Comparison of ENCODE assay signal across 40 mouse cellular contexts in the genomic region with DNA sequence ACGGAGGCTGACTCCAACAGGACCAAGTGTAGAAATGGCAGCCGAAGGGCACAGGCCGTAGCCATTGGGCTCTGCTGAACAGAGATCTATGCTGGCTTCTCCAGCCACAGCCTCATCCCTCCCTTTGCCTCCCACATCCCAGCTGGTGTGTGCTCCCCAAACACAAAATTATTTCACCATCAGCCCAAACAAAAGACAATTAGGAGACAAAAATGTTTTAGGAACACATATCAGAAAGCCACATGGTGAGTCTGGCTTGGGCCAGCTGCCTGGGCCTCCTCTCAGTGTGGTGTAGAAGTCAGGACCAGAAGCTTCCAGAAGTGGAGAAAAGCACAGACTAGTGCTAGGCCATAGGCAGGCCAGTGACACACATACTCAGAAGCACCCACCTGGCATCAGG. TPM values are rescaled to one million over a fixed set of nuclear protein-coding genes. Genes with fewer than 3 reads are reported as not detected.
"Had no signal": no experiment of that assay in that cellular context is flagged by ENCODE, and none has a peak within 500 bp of the region (broad histone marks: within the 10 kb centered on the region; RNA-seq: fewer than 3 reads in every experiment).

No protein-coding gene starts in this region.

- ATAC-seq: forebrain, postnatal 0 days; hindbrain, postnatal 0 days; intestine, embryonic 16.5 days; liver, embryonic 12.5 days had no signal

- H3K4me2 ChIP-seq: heart, embryonic 11.5 days; heart, embryonic 13.5 days; heart, embryonic 15.5 days; hindbrain, embryonic 13.5 days; hindbrain, embryonic 15.5 days; kidney, embryonic 15.5 days; limb, embryonic 13.5 days; limb, embryonic 15.5 days; liver, embryonic 12.5 days had no signal

- DNase-seq: forebrain, postnatal 0 days; gastrocnemius, postnatal 14 days; gastrocnemius, postnatal 36 days; heart, adult 11 months; heart, adult 2 months; heart, postnatal 14 days; heart, postnatal 36 days; kidney, adult 11 months; kidney, adult 9 months; kidney, postnatal 14 days; kidney, postnatal 36 days; left cerebral cortex, postnatal 4 days had no signal

- H3K4me1 ChIP-seq: heart, embryonic 13.5 days; heart, embryonic 15.5 days; hindbrain, embryonic 13.5 days; hindbrain, embryonic 15.5 days; liver, embryonic 12.5 days had no signal

- H3K27ac ChIP-seq: heart, adult 2 months; heart, embryonic 13.5 days; heart, embryonic 15.5 days; hindbrain, embryonic 13.5 days; hindbrain, embryonic 15.5 days; hindbrain, postnatal 0 days; kidney, embryonic 15.5 days; kidney, postnatal 0 days; limb, embryonic 13.5 days; limb, embryonic 15.5 days; liver, embryonic 12.5 days; liver, embryonic 14.5 days had no signal

- H3K9me3 ChIP-seq: heart, embryonic 13.5 days; heart, embryonic 15.5 days; hindbrain, embryonic 13.5 days; hindbrain, embryonic 15.5 days; kidney, embryonic 15.5 days; limb, embryonic 13.5 days; limb, embryonic 15.5 days; liver, embryonic 12.5 days had no signal

- H3K9ac ChIP-seq: forebrain, postnatal 0 days; heart, embryonic 13.5 days; heart, embryonic 15.5 days; hindbrain, embryonic 13.5 days; hindbrain, embryonic 15.5 days; kidney, embryonic 15.5 days; limb, embryonic 13.5 days; limb, embryonic 15.5 days; liver, embryonic 12.5 days; liver, embryonic 14.5 days had no signal

- H3K36me3 ChIP-seq: heart, embryonic 13.5 days; heart, embryonic 15.5 days; hindbrain, embryonic 13.5 days; hindbrain, embryonic 15.5 days; kidney, embryonic 15.5 days; limb, embryonic 13.5 days; limb, embryonic 15.5 days; liver, embryonic 12.5 days had no signal

- H3K27me3 ChIP-seq: heart, embryonic 15.5 days; hindbrain, embryonic 13.5 days; hindbrain, embryonic 15.5 days; kidney, embryonic 15.5 days; limb, embryonic 15.5 days; liver, embryonic 12.5 days had no signal

- H3K4me3 ChIP-seq: heart, adult 2 months; heart, embryonic 13.5 days; heart, embryonic 15.5 days; hindbrain, embryonic 13.5 days; hindbrain, embryonic 15.5 days; kidney, embryonic 15.5 days; limb, embryonic 13.5 days; limb, embryonic 15.5 days; liver, embryonic 12.5 days had no signal

RNA-seq across cellular contexts. Expression of gene Sohlh1, which starts 3.0 kb away (rescaled TPM):
- total RNA-seq: forebrain, postnatal 0 days; gastrocnemius, adult 18-20 months; gastrocnemius, adult 8-10 months; gastrocnemius, postnatal 14 days; gastrocnemius, postnatal 36 days; heart, adult 2 months; heart, postnatal 14 days; heart, postnatal 36 days; hematopoietic stem cell, adult 5-6 weeks; hindbrain, postnatal 0 days; layer of hippocampus, adult 8-10 months; layer of hippocampus, postnatal 14 days; left cerebral cortex, adult 18-20 months; left cerebral cortex, adult 8-10 months; left cerebral cortex, postnatal 10 days; left cerebral cortex, postnatal 25 days; left cerebral cortex, postnatal 4 days; liver, adult 2 months had no signal
- polyA plus RNA-seq: forebrain, postnatal 0 days; heart, adult 2 months; heart, embryonic 11.5 days; heart, embryonic 13.5 days; heart, embryonic 15.5 days; heart, postnatal 0 days; hindbrain, embryonic 11.5 days; hindbrain, embryonic 13.5 days; hindbrain, embryonic 15.5 days; hindbrain, postnatal 0 days; intestine, embryonic 14.5 days; intestine, embryonic 16.5 days; kidney, embryonic 15.5 days; kidney, postnatal 0 days; large intestine, adult 2 months; limb, embryonic 15.5 days; liver, adult 2 months; liver, embryonic 12.5 days; liver, embryonic 14.5 days had no signal

RNA-seq across cellular contexts. Expression of gene Kcnt1, which starts 19.4 kb away (rescaled TPM):
- total RNA-seq: hematopoietic stem cell, adult 5-6 weeks had no signal
- polyA plus RNA-seq: heart, embryonic 15.5 days had no signal

RNA-seq across cellular contexts. Expression of gene Lcn9, which starts 21.1 kb away (rescaled TPM):
- total RNA-seq: forebrain, postnatal 0 days; gastrocnemius, adult 18-20 months; gastrocnemius, adult 8-10 months; gastrocnemius, postnatal 14 days; gastrocnemius, postnatal 36 days; heart, adult 2 months; heart, postnatal 14 days; heart, postnatal 36 days; hematopoietic stem cell, adult 5-6 weeks; hindbrain, postnatal 0 days; layer of hippocampus, adult 8-10 months; layer of hippocampus, postnatal 14 days; left cerebral cortex, adult 18-20 months; left cerebral cortex, adult 8-10 months; left cerebral cortex, postnatal 10 days; left cerebral cortex, postnatal 25 days; left cerebral cortex, postnatal 4 days; liver, adult 2 months had no signal
- polyA plus RNA-seq: forebrain, postnatal 0 days; heart, adult 2 months; heart, embryonic 11.5 days; heart, embryonic 13.5 days; heart, embryonic 15.5 days; heart, postnatal 0 days; hindbrain, embryonic 11.5 days; hindbrain, embryonic 13.5 days; hindbrain, embryonic 15.5 days; hindbrain, postnatal 0 days; intestine, embryonic 14.5 days; intestine, embryonic 16.5 days; kidney, adult 2 months; kidney, embryonic 15.5 days; kidney, postnatal 0 days; limb, embryonic 13.5 days; limb, embryonic 15.5 days; liver, adult 2 months; liver, embryonic 12.5 days; liver, embryonic 14.5 days had no signal

RNA-seq across cellular contexts. Expression of gene Glt6d1, which starts 28.4 kb away (rescaled TPM):
- total RNA-seq: forebrain, postnatal 0 days; gastrocnemius, adult 18-20 months; gastrocnemius, adult 8-10 months; gastrocnemius, postnatal 14 days; gastrocnemius, postnatal 36 days; heart, adult 2 months; heart, postnatal 14 days; heart, postnatal 36 days; hematopoietic stem cell, adult 5-6 weeks; hindbrain, postnatal 0 days; layer of hippocampus, adult 8-10 months; layer of hippocampus, postnatal 14 days; left cerebral cortex, adult 18-20 months; left cerebral cortex, adult 8-10 months; left cerebral cortex, postnatal 10 days; left cerebral cortex, postnatal 25 days; left cerebral cortex, postnatal 4 days; liver, adult 2 months had no signal
- polyA plus RNA-seq: forebrain, postnatal 0 days; heart, adult 2 months; heart, embryonic 11.5 days; heart, embryonic 13.5 days; heart, embryonic 15.5 days; heart, postnatal 0 days; hindbrain, embryonic 11.5 days; hindbrain, embryonic 13.5 days; hindbrain, embryonic 15.5 days; hindbrain, postnatal 0 days; intestine, embryonic 14.5 days; intestine, embryonic 16.5 days; kidney, adult 2 months; kidney, embryonic 15.5 days; kidney, postnatal 0 days; large intestine, adult 2 months; limb, embryonic 13.5 days; limb, embryonic 15.5 days; liver, adult 2 months; liver, embryonic 12.5 days; liver, embryonic 14.5 days had no signal
